Mouse (Mus musculus): ENCODE measurements at regions not wholly inside any gene's neighbourhood (a gene's known extent, or its start where the extent isn't known, plus 50 kb on each side); places are given as distances from the start of the nearest gene placed in this dataset.

DNA sequence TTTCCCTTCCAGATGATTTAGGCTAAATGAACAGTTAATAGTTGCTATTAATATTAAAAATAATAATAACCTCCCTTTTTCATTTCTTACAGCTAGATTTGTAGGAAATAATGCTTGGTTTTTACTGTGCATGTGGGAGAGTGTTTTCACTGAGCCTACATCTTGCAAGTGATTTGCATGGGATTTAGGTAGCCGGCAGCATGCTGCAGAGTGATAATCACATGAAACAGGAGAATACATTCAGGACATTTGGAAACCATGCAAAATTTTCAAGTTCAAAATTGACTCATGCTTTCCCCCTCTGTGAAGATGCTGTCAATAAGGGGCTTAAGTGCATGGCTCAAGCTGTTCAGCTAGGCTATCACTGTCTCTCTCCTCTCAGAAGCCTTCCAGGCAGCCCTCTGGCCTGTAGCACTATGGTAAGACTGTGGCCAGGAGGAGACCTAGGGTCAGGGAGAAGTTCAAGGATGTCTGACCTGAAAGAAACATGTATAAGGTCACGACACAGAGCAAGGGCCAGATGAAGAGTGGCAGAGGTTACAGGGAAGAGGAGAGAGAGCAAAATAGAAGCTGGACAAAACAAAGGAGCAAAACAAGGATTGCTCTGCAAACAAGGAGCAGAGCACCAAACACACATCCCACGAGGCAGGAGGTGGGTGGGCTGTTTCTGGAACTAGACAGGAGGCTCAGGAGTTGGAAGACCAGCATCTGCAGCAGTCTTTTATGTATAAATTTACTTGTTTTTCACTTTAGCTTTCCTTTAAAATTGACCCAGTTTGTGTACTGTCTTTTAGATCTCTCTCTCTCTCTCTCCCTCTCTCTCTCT is 177.5 kb downstream of the Tmem161b start:
- TF ChIP-seq POLR2A (IDR thresholded peaks at IDR 0.05; ENCODE audit: low read depth, low read length) (no peak), CTCF (conservative IDR thresholded peaks at IDR 0.05; ENCODE audit: insufficient read depth, insufficient read length, low read depth, low read length) (no peak)

Data from kidney, adult 2 months (tissue).